Mouse (Mus musculus): ENCODE data around the gene Pspn.

Gene Pspn

GRCm38 (mm10) chr17:56997029-56997667 is 2.7 kb downstream of the Pspn start, which contains the start of gene Alkbh7:
Alkbh7 (plus strand) TSS chr17:56997339.
- in situ Hi-C loops (cut with MboI, MseI): loop anchor here in 1 of 2 experiments (5.0 kb wide), 1 partner anchor 170 kb away; no protein-coding TSS in a partner anchor

- in situ Hi-C loops (cut with MboI, MseI): loop anchor here in 1 of 2 experiments (5.0 kb wide), 1 partner anchor 171 kb away; no protein-coding TSS in a partner anchor
These were observed 3.3 kb downstream of the Pspn start for GRCm38 (mm10) chr17:56996506-56996905.

DNA sequence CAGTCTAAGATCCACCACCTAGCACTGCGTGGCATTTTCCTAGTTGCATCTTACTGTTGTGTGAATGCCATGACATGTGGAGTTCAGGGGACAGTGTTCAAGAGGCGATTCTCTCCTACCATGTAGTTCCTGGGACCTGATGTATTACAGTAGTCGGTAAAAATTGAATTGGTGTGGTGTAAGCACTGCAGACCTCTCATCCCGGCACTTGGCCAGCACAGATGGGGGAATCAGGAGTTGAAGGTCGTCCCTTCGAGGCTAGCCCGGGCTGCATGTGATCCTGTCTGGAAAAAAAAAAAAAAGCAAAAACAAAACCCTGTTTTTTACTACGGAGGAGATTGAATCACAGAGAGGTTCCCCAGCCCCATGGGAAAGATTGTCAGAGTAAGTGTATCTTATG is 4.8 kb downstream of the Pspn start:
- in situ Hi-C loops (cut with MboI, MseI): loop anchor here in 1 of 2 experiments (5.0 kb wide), 1 partner anchor 172 kb away; no protein-coding TSS in a partner anchor

DNA sequence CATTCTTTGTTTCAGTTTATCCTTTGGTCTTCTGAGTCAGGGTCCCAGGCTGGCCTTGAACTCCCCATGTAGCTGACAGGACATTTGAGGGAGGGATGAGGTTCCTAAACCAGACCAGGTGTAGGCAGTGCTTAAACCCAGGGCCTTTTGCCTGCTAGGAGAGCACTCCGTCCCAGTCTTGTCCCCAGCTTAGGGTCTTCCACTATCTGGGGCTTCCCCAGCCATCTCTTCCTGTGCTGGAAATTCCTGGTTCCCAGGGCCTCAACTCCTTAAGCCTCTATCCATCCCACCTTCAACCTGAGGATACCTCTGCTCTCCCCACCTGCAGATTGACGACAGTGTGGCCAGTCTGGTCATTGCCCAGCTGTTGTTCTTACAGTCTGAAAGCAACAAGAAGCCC is 8.9 kb downstream of the Pspn start:
- in situ Hi-C loops (cut with MboI, MseI): no loop called here

DNA sequence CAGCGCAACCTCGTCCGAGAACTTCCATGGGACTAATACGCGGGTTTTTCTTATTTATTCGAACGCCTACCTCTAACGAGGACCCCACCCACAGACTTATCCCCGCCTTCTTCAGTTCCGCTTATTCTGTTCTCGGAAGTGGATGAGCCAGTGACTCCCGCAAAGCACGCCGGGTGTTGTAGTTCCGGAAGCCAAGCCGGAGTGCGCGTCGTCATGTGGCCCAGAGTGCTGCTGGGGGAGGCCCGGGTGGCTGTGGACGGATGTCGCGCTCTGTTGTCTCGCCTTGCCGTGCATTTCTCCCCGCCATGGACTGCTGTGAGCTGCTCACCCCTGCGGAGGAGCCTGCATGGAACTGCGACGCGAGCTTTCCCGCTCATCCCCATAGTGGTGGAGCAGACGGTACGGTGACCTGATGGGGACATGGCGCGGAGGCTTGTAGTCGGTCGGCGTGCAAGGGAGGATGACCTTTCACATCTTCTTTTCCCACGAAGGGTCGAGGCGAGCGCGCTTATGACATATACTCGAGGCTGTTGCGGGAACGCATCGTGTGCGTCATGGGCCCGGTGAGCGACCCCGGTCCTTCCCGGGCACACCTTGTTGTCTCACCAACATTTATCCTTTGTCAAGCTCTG is 9.6 kb downstream of the Pspn start, which contains the start of gene Clpp:
Clpp (plus strand) TSS at position 191 of the 632 bp plus-strand sequence.
- in situ Hi-C loops (cut with MboI, MseI): no loop called here

DNA sequence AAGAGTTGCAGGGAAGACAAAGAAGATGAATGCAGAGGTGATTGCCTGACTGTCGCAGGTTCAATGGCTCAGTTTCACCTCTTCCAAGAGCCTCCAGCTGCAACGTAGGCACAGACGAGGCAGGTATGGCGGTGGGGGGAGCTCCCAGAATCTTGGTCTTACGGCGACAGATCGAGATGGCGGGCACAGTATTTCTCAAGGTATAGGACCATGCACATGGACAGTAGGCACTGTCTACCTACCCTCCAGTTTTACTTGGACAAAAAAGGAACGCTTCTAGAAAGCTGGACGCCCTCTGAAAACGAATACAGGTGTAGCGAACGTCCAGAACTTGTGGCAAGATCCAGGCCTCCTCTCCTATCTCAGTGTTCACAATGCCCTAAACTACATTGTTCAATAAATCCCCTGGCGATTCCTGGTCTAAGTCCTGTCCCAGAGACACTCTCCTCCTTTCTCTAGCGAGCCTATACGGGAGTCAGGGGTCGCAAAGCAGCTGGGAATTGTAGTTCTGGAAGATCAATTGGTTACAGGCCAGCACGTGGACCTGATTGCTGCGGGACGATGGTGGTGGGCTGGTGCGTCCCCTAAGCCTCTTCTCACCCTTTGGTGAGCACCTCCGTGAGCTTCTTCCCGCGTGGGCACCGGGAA is 10.2 kb downstream of the Pspn start:
- in situ Hi-C loops (cut with MboI, MseI): no loop called here

DNA sequence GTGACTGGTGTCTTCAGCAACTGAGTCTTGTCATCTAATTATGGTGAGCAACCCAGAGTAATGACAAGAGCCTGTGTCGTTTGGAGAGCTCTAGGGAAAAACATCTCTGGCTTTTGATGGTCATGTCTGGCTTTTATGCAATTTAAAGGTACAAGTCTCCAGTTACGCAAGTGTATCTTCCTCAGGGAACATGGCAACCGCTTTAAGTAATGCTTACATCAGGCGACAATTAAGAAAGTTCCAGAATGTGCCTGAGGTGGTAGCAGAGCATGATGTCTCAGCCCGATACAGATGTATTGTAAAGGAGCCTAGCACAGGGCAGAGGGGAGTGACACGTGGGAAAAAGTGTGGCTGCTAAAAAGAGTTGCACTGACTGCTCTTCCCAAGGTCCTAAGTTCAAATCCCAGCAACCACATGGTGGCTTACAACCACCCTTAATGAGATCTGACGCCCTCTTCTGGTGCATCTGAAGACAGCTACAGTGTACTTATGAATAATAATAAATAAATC is 10.8 kb downstream of the Pspn start:
- in situ Hi-C loops (cut with MboI, MseI): no loop called here

- in situ Hi-C loops (cut with MboI, MseI): no loop called here
These were observed 11.4 kb downstream of the Pspn start for GRCm38 (mm10) chr17:56988441-56988840.

DNA sequence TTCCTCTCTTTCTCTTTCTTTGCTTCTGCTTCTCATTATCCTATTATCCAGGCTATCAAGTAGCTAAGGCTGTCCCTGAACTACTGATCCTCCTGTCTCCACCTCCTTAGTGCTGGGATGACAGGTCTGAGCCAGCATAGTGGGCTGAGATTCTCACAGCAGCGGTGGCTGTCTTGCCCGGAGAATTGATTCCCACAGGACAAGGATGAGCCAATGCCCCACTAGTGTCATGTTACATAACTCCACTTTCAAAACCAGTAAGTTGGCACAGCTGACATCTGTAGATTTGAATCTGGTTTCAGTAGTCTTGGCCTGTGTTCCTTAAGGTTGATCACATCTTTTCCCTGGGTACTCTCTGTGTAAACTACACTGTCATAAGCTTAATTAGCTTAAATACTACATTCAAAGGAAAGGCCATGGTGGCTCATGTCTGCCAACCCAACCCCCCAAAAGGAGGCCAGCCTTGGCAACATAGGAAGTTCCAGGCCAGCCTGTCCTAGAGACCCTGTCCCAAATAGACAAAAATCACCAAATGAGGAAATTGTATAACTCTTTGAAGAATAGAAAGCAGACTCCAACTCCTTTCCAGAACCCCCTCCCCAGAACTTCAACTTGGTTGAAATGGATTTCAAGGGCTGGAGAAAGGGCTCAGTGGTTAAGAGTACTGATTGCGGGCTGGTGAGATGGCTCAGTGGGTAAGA is 13.6 kb downstream of the Pspn start:
- in situ Hi-C loops (cut with MboI, MseI): no loop called here

GRCm38 (mm10) chr17:56985656-56986055 is 14.2 kb downstream of the Pspn start:
- in situ Hi-C loops (cut with MboI, MseI): no loop called here

GRCm38 (mm10) chr17:56984886-56985285 is 14.9 kb downstream of the Pspn start:
- in situ Hi-C loops (cut with MboI, MseI): no loop called here

- in situ Hi-C loops (cut with MboI, MseI): no loop called here
These were observed 17.8 kb downstream of the Pspn start, which contains the start of gene Acer1 for GRCm38 (mm10) chr17:56982013-56982412. Acer1 (minus strand) TSS chr17:56982126.

- in situ Hi-C loops (cut with MboI, MseI): no loop called here
These were observed 18.8 kb downstream of the Pspn start for GRCm38 (mm10) chr17:56981049-56981448.

DNA sequence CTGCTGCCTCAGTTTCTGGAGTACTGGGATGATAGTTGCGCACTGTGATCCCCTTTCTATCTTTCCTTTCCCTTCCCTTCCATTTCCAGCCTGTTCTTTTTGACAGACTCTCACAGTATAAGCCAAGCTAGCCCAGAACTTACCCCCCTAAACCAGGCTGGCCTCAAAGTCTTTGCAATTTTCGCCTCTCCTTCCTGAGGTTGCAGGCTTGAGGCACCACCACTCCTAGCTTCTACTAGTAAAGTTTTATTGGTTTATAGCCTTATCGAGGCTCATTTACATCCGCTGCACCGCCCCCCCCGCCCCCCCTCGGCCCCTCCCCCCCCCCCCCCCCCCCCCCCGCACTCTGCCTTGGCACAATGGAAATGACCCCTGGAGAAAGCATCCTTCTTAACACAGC is 20.3 kb downstream of the Pspn start:
- in situ Hi-C loops (cut with MboI, MseI): no loop called here

DNA sequence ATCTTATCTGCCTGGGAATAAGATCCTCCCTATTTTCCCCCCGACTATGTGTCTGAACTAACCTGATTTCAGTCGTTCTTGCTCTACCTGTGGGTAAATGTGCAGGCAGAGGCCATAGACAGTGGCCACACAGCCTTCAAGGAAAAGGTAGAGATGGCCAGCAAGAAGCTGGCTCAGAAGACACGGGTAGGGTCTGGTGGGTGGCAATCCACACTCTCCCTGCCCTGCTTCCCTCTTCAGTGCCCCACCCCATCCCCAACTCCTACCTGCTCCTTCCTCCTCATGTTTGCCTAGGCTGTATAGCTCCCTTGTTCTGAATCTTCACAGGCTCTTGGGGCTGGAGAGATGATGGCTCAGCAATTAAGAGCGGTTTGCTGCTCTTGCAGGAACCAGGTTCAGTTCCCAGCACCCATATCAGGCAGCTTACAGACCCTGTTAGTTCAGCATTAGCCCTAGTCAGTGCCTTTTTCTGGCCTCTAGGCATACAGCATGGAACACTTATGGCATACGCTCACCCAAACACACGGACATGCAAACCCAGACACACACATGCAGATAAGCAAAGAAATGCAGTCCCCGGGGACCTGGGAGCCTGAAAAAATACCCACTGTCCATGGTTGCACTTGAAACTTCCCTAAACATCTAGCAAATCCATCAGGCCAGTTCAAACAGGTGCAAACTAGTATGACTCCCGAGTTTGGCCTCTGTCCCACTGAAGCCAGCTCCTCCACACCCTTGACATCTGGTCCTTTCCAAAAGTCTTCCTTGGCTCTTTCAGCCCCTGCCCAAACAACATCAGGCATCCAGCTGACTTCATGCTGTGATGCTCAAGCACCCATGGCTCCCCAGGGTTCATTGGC is 23.1 kb downstream of the Pspn start:
- in situ Hi-C loops (cut with MboI, MseI): no loop called here

DNA sequence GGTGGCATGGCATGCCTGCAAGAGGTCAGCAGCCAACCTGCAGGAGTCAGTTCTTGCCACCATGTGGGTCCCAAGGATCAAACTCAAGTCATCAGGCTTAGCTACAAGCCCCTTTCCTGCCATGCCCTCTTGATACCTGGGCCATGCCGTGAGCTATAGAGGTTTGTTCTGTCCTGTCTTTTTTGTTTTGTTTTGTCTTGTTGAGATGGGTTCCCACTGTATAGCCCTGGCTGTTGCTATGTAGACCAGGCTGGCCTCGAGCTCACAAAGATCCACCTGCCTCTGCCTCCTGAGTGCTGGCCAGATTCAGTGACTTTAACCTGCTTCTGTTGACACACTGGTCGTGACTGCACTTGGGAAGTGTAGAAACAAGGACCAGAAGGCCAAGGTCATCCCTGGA is 24.4 kb downstream of the Pspn start:
- in situ Hi-C loops (cut with MboI, MseI): no loop called here

DNA sequence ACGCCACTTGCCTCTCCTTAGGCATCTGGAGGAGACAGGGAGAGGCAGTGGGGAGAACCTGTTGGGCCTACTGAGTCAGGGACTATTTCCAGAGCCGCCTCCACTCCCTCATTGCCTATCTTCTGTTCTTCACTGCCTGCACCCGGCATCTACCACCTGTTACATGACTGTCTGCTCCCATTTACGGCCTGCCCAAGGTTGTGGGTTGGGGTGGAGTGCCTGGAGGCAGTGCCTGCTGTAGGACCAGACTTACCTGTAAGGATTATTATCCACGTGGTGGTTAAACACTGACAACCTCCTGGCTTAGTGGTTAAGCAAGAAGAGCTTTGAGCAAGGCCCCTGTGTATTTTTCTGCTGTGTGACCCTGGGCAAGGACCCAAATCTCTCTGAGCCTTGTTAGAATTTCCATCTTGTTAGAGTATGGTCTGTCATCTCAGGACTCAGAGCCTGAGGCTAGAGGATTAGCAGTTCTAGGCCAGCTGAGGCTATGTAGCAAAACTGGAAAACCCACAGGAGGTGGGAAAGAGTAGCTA is 25.0 kb downstream of the Pspn start:
- in situ Hi-C loops (cut with MboI, MseI): no loop called here

- in situ Hi-C loops (cut with MboI, MseI): no loop called here
These were observed 25.7 kb downstream of the Pspn start for GRCm38 (mm10) chr17:56973956-56974707.

DNA sequence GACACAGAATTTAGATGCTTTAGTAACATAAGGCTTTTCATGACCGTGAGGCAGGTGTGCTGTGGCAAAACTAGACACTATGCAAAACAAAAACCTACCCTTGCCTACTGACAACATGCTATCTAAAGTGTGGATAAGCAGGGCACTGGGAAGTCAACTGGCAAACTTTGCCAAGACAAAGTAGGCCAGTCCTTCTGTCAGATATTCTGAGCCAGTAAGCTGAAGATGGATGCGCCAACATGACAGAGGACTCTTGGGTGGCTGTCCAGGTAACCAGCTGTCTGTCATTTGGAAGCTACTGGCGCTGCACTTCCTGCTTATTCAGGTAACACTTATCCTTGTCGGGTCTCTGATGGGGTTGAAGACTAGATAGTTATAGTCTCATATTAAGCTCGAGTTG is 29.7 kb downstream of the Pspn start:
- in situ Hi-C loops (cut with MboI, MseI): no loop called here

DNA sequence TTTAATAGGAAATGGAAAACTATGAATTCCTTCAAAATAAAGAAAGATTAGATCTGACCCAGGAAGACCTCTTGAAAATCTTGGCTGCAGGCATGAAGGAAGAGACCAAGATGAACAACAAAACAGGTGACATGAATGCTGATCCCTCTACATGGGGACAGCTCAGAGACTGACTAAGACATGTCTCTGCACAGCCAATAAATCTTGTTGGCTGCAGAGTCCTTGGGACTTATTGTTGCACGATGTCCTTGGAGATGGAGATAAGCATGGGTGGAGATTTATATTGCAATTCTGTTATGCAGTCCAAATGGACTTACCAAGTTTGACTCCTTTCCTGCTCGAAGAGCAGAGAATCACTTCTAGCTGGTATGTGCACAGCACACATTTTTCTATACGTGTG is 30.5 kb downstream of the Pspn start:
- in situ Hi-C loops (cut with MboI, MseI): no loop called here
